In genomic region chr3:121369517-121369916, GRCm38 (mm10) we compare ENCODE assay signal across 9 mouse cellular contexts. TPM values are rescaled to one million over a fixed set of nuclear protein-coding genes. Genes with fewer than 3 reads are reported as not detected.
DNase-seq lines count a peak whose midpoint lies in the region; TF ChIP-seq lines count a peak whose summit lies in the region.
"Had no signal": no experiment of that assay in that cellular context is flagged by ENCODE, and none has a peak within 500 bp of the region (broad histone marks: within the 10 kb centered on the region; RNA-seq: fewer than 3 reads in every experiment).

No protein-coding gene starts in this region.

- H3K27me3 ChIP-seq in heart, adult 2 months (ENCODE audit: control insufficient read depth, insufficient read depth, low read length) = no peaks in the 10 kb centered on the region
- no peaks in the 10 kb centered on the region for H3K27me3 ChIP-seq in heart, embryonic 10.5 days (ENCODE audit: insufficient read depth, poor library complexity, severe bottlenecking)

- DNase-seq in heart, adult 2 months = peak in 1 of 2 experiments; percentile 42
- DNase-seq in heart, embryonic 10.5 days (ENCODE audit: low spot score) = no peak
- peak; percentile 86 for DNase-seq in R1 (ENCODE audit: low read depth, low spot score)
- DNase-seq in kidney, postnatal 36 days = peak; percentile 26 to 39
- DNase-seq in skeletal muscle tissue, adult 2 months (ENCODE audit: low read depth, low spot score) = peak; percentile 52
- no peak for DNase-seq in left cerebral cortex, adult 18-20 months (ENCODE audit: low spot score in 2 of 2)
- DNase-seq in adrenal gland, adult 8-10 months = no peak
- no peak for DNase-seq in right cerebral cortex, postnatal 14 days
- DNase-seq: midbrain, embryonic 14.5 days had no signal

- no peaks in the 10 kb centered on the region for H3K9me3 ChIP-seq in heart, embryonic 10.5 days

- no peak for TF ChIP-seq POLR2A in heart, adult 2 months (IDR thresholded peaks at IDR 0.05; ENCODE audit: insufficient read depth, low read depth, low read length)

- WGBS in heart, adult 2 months = 54% methylated on average over 6 of the region's 6 CpGs
- 74% methylated on average over 6 of the region's 6 CpGs for WGBS in heart, embryonic 10.5 days

- no peak overlapping the region for H3K9ac ChIP-seq in heart, adult 2 months (ENCODE audit: low read depth, low read length)

- no peak for TF ChIP-seq CTCF in heart, adult 2 months (IDR thresholded peaks at IDR 0.05)

- intact Hi-C loops in heart, adult 2 months (cut with DNase I) = no loop called here

- H3K27ac ChIP-seq in heart, adult 2 months = peak overlapping the region; percentile 43; the same call in 1 of the 2 replicates
- no peak overlapping the region for H3K27ac ChIP-seq in heart, embryonic 10.5 days

- no peak overlapping the region for H3K4me3 ChIP-seq in heart, adult 2 months
- H3K4me3 ChIP-seq in heart, embryonic 10.5 days = no peak overlapping the region

- TF ChIP-seq EP300 in heart, adult 2 months (IDR thresholded peaks at IDR 0.05; ENCODE audit: insufficient read depth, low read depth, low read length) = 0 out of 2 replicates have a peak, but pooled peaks have one; percentile 15

- H3K4me1 ChIP-seq in heart, adult 2 months (ENCODE audit: control insufficient read depth, insufficient read depth, low read length) = peaks cover 8% of the 10 kb centered on the region
- peaks cover 33% of the 10 kb centered on the region for H3K4me1 ChIP-seq in heart, embryonic 10.5 days

- H3K36me3 ChIP-seq in heart, adult 2 months (ENCODE audit: control insufficient read depth, insufficient read depth, low read length) = no peaks in the 10 kb centered on the region
- H3K36me3 ChIP-seq in heart, embryonic 10.5 days = no peaks in the 10 kb centered on the region

- H3K79me2 ChIP-seq in heart, adult 2 months (replicated peaks; ENCODE audit: control insufficient read depth, insufficient read depth, low read length) = no peaks in the 10 kb centered on the region

RNA-seq across cellular contexts. Expression of gene Cnn3, which starts 56.8 kb away (rescaled TPM):
- 10 to 100 TPM; 37.8 to 40.2 TPM for total RNA-seq in heart, adult 2 months (2021)
- polyA plus RNA-seq in heart, adult 2 months (2012; rRNA removed) = 45.4 and 75.7 TPM in 2 replicates
- 493 and 655 TPM in 2 replicates for polyA plus RNA-seq in heart, embryonic 10.5 days (2016; fragmentation: Nextera tagmentation; extraction: Ambion mirVana)
- total RNA-seq in left cerebral cortex, adult 18-20 months (2021) = 10 to 100 TPM; 59.8 to 68.9 TPM
- 100 to 1,000 TPM; 268 to 287 (median 284) TPM for total RNA-seq in adrenal gland, adult 8-10 months (2022)

Comparison
In these comparisons a context has a peak if more than half of its experiments do, and no peak if none do; other contexts are left out.
1. DNase-seq: peak in R1 (single experiment), kidney, postnatal 36 days (2 of 2) and skeletal muscle tissue, adult 2 months (single experiment); none in heart, embryonic 10.5 days (single experiment), left cerebral cortex, adult 18-20 months (0 of 2), adrenal gland, adult 8-10 months (single experiment) and right cerebral cortex, postnatal 14 days (single experiment).